Mouse (Mus musculus) cerebellum, adult 2 months (tissue): Measurements from ENCODE around the gene Tmprss9. TPM values are rescaled to one million over a fixed set of nuclear protein-coding genes. Genes with fewer than 3 reads are reported as not detected.

Source experiments
- DNase-seq, 2 experiments: peaks; one replicate each; pipeline ENCODE4 v3.0.0; 2021
- H3K27ac ChIP-seq: fragments of 200-500 bp; 2 replicates; pipeline ENCODE4 v1.5.1; 2012; ENCODE audit warnings: low read length, control low read depth, inconsistent platforms; ENCODE audit not compliant: insufficient read depth
- H3K27me3 ChIP-seq: fragments of 200-500 bp; 2 replicates; pipeline ENCODE4 v1.6.1; 2012; ENCODE audit warnings: inconsistent platforms, mild to moderate bottlenecking, low read length, moderate library complexity; ENCODE audit not compliant: control insufficient read depth, insufficient read depth
- H3K4me1 ChIP-seq: fragments of 200-500 bp; 2 replicates; pipeline ENCODE4 v1.6.1; 2011; ENCODE audit warnings: low read length; ENCODE audit not compliant: control insufficient read depth, insufficient read depth
- H3K4me3 ChIP-seq: fragments of 200-500 bp; replicated peaks from 2 replicates; pipeline ENCODE3; 2011; ENCODE audit warnings: mild to moderate bottlenecking, low read depth, low read length, control low read depth; ENCODE audit not compliant: insufficient read depth
- CTCF ChIP-seq: fragments of 200-500 bp; IDR thresholded peaks from 2 replicates; pipeline ENCODE4 v1.5.1; 2011; ENCODE audit warnings: low read depth, mild to moderate bottlenecking, control low read depth, low read length, moderate library complexity, borderline replicate concordance; ENCODE audit not compliant: insufficient read depth
- POLR2A ChIP-seq: fragments of 200-500 bp; IDR thresholded peaks from 2 replicates; pipeline ENCODE4 v1.6.1; 2011; ENCODE audit warnings: low read length, control low read depth, borderline replicate concordance; ENCODE audit not compliant: insufficient read depth
- WGBS: fragments of 180-500 bp; shearing (Covaris S2); methylation state at CpG from one replicate; pipeline ENCODE4 v1.1.7; 2018; 5-methylcytosine and 5-hydroxymethylcytosine counted together
- polyA plus RNA-seq: library from polyadenylated mRNA; depleted of rRNA; stranded (reverse); fragments of >200 nt; gene quantifications from 2 replicates; pipeline ENCODE4 v1.2.3, GENCODE M21; 2012

The Tmprss9 gene
- polyA plus RNA-seq, 1 experiment: 0.41 TPM

DNA sequence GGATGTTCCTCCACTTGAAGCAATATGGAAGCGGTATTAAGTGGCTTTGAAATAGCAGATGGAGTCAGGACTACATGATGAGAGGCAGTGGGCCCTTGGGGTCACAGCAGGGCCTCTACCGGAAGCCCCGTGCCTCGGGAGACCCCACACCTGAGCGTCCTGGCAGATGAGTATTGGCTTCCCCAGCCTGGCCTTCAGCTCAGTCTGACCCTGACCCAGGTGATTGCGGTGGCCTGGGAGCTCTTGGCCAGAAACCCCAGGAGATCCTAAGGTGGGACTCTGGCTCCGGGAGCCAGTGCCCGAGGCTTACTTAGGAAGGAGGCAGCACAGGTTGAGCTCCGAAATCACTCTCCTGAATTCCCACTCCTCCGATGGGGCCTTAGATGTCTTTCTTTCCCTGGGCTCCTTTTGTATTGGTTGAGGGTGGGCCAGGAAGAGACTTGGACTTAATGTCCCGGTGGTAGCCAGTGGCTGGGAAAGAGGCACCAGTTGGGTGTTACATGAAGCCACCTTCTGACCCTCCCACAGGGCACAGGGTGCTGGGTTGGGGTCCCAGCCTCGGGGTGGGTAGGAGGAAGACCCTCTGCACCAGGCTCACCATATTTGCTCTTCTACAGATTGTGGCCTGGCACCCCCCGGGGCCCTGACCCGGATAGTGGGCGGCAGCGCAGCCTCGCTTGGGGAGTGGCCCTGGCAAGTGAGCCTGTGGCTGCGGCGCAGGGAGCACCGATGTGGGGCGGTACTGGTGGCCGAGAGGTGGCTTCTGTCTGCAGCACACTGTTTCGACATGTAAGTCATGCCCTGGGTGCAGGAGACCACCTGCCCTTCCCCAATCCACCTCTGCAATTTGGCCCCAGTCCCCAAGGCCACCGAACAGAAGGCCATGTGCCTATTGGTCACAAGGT is 25.2 kb downstream of the Tmprss9 start:
- DNase-seq: no peak
- H3K4me1 ChIP-seq: peaks cover 16% of the 10 kb centered on the region
- H3K27ac ChIP-seq: no peak overlapping the region
- H3K4me3 ChIP-seq: no peak overlapping the region
- 63% methylated on average over 24 of the region's 24 CpGs for WGBS
- H3K27me3 ChIP-seq: no peaks in the 10 kb centered on the region
- TF ChIP-seq CTCF (no peak), POLR2A (no peak)

GRCm38 (mm10) chr10:80897861-80898510 is 26.3 kb downstream of the Tmprss9 start:
- Histone ChIP-seq H3K4me3 (no peak overlapping the region), H3K27me3 (no peaks in the 10 kb centered on the region), H3K4me1 (peaks cover 16% of the 10 kb centered on the region), H3K27ac (no peak overlapping the region)
- DNase-seq: peak in 1 of 2 experiments; percentile 44
- 31% methylated on average over 41 of the region's 41 CpGs for WGBS
- TF ChIP-seq CTCF: no peak
- no peak for TF ChIP-seq POLR2A

DNA sequence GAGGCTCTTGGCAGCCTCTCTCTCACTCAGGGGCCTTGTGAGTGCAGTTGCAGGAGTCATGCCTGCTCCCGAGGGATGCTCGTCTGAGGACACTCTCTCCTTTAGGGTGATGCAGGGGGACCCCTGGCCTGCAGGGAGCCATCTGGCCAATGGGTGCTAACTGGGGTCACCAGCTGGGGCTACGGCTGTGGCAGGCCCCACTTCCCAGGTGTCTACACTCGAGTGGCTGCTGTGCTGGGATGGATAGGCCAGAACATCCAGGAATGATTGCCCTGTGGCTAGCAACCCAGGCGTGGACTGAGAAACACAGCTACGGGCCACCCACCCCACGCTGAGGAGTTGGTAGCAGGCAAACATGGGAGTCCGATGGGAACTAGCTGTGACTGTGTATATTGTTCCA is 27.4 kb downstream of the Tmprss9 start:
- H3K27me3 ChIP-seq: no peaks in the 10 kb centered on the region
- H3K27ac ChIP-seq: no peak overlapping the region
- H3K4me3 ChIP-seq: peak overlapping the region; percentile 62
- DNase-seq: peak in 1 of 2 experiments; percentile 32
- 70% methylated on average over 8 of the region's 8 CpGs for WGBS
- peaks cover 16% of the 10 kb centered on the region for H3K4me1 ChIP-seq
- TF ChIP-seq POLR2A (no peak), CTCF (no peak)

- peak overlapping the region; percentile 62 for H3K4me3 ChIP-seq
- WGBS: 13% methylated on average over 25 of the region's 25 CpGs
- 0 out of 2 replicates have a peak overlapping the region, but pooled peaks have one; percentile 12 for H3K27ac ChIP-seq
- H3K4me1 ChIP-seq: peaks cover 16% of the 10 kb centered on the region
- no peak for TF ChIP-seq POLR2A
- no peak for TF ChIP-seq CTCF
- H3K27me3 ChIP-seq: no peaks in the 10 kb centered on the region
- DNase-seq: peak; percentile 42 to 43
These were observed 28.1 kb downstream of the Tmprss9 start for GRCm38 (mm10) chr10:80899591-80900317.

- WGBS: under 1% methylated on average over 72 of the region's 72 CpGs
- H3K27me3 ChIP-seq: no peaks in the 10 kb centered on the region
- H3K4me1 ChIP-seq: peaks cover 16% of the 10 kb centered on the region
- DNase-seq: peak; percentile 98 to 100
- peak within 1 kb of the TSS; percentile 41 for H3K27ac ChIP-seq
- peak; percentile 74 for TF ChIP-seq POLR2A
- TF ChIP-seq CTCF: no peak
- H3K4me3 ChIP-seq: peak within 1 kb of the TSS; percentile 62
These were observed 28.9 kb downstream of the Tmprss9 start, which contains the start of gene Timm13 for GRCm38 (mm10) chr10:80900318-80901247. Gene Timm13 (minus strand): TSS chr10:80900969.

DNA sequence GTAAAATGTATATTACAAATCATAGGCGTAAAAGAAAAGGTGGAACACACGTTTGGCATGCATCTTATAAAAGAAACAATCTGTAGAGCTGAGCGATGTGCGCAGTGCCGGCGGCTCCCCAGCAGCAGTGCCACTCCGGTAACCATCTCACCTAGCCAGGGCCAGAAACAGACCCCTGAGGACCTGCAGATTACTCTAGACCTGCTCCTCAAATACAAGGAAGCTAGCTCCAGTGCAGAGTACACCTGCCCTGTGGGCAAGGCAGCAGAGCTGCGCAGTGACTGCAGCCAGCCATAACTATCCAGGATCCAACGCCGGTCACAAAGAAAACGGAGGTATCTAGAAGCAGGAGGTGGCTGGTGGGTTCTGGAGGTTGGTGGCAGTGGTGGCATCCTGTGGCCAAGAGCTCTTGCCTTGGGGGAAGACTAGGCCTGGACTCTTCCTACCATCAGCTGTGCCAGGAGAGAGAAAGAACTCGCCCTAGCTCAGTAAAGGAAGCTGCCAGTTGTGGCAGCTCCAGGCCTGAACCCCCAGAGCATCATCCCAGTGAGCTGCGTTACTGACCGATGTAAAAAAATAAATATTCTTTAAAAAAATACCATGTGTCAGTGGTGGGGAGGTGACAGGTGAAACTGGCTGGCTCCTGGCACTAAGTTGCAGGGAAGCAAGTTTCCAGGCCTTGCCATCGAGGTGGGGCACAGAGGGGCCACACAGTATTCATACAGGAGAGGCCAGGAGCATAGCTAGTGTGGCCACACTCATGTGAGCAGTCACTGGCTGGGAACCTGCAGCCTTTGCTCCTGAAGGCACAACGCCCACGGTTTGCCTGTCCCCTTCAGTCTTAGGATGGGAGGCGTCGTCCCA is 30.0 kb downstream of the Tmprss9 start:
- DNase-seq: peak; percentile 39 to 42
- WGBS: 87% methylated on average over 19 of the region's 19 CpGs
- Histone ChIP-seq H3K27ac (0 out of 2 replicates have a peak overlapping the region, but pooled peaks have one; percentile 10), H3K27me3 (no peaks in the 10 kb centered on the region), H3K4me1 (peaks cover 16% of the 10 kb centered on the region), H3K4me3 (no peak overlapping the region)
- no peak for TF ChIP-seq POLR2A
- no peak for TF ChIP-seq CTCF
